Comparison of ENCODE assay signal across 8 mouse cellular contexts in the genomic region with DNA sequence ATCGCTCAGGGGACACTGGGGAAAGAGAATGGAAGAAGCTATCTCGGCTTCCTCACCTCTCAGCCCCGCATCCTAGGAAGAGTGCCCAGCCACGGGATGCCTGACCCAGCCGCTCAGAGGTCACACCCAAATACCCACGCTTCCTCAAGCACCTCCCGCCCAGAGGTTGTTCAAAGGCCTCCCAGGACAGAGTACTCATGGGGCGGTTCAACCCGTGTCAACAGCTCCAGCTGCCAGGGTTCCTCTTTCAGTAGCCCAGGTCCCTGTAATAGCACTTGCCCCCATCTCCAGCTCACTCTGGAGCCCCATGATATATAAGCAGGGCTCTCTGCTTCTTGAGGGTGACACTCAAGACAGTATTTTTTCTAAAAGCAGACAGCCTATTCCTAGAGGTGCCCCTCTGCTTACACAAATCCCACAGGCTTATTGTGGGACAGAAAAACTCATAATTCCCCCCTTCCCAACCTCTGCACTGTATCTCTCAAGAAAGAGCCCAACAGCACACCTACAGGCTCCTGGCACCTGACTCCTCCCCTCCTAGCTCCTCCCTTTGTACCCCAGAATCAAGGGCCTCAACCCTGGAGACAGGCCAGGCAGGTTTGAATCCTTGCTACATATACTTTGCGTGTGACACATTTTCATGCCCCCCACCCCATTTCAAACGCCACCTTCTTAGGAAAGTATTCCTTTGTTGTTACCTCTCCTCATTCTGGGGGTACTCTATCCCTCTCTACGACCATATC. TPM values are rescaled to one million over a fixed set of nuclear protein-coding genes. Genes with fewer than 3 reads are reported as not detected.
A peak's percentile ranks its signal among the peaks of the same experiment; 100 is the strongest.
DNase-seq lines count a peak whose midpoint lies in the region; ATAC-seq lines count a peak whose summit lies in the region.

No protein-coding gene starts in this region.

- peak overlapping the region; percentile 71; the same call in 1 of the 2 replicates for H3K4me3 ChIP-seq in forebrain, embryonic 10.5 days
- no peak overlapping the region for H3K4me3 ChIP-seq in forebrain, embryonic 11.5 days (ENCODE audit: low read depth, low read length)
- H3K4me3 ChIP-seq in embryonic facial prominence, embryonic 12.5 days, result no peak overlapping the region

- H3K4me1 ChIP-seq in forebrain, embryonic 10.5 days, result peaks cover 44% of the 10 kb centered on the region
- H3K4me1 ChIP-seq in forebrain, embryonic 11.5 days (replicated peaks; ENCODE audit: control insufficient read depth, insufficient read depth, low read length), result peaks cover 17% of the 10 kb centered on the region
- peaks cover 26% of the 10 kb centered on the region for H3K4me1 ChIP-seq in embryonic facial prominence, embryonic 12.5 days

- no peak overlapping the region for H3K4me2 ChIP-seq in forebrain, embryonic 11.5 days (ENCODE audit: low read depth, low read length, severe bottlenecking)
- peak overlapping the region; percentile 87 for H3K4me2 ChIP-seq in embryonic facial prominence, embryonic 12.5 days (replicated peaks)

- no peak overlapping the region for H3K27ac ChIP-seq in forebrain, embryonic 10.5 days
- no peak overlapping the region for H3K27ac ChIP-seq in forebrain, embryonic 11.5 days (ENCODE audit: low read depth, low read length)
- H3K27ac ChIP-seq in embryonic facial prominence, embryonic 12.5 days, result no peak overlapping the region

- 69% methylated on average over 12 of the region's 12 CpGs for WGBS in forebrain, embryonic 10.5 days
- WGBS in forebrain, embryonic 11.5 days, result 69% methylated on average over 12 of the region's 12 CpGs
- 56% methylated on average over 12 of the region's 12 CpGs for WGBS in embryonic facial prominence, embryonic 12.5 days

- H3K9me3 ChIP-seq in forebrain, embryonic 10.5 days, result no peaks in the 10 kb centered on the region
- H3K9me3 ChIP-seq in forebrain, embryonic 11.5 days (ENCODE audit: control insufficient read depth, low read length), result no peaks in the 10 kb centered on the region
- H3K9me3 ChIP-seq in embryonic facial prominence, embryonic 12.5 days, result no peaks in the 10 kb centered on the region

- DNase-seq in forebrain, embryonic 10.5 days (ENCODE audit: extremely low spot score, low spot score), result no peak
- no peak for DNase-seq in forebrain, embryonic 11.5 days (ENCODE audit: low spot score)
- DNase-seq in kidney, postnatal 25 days, result peak; percentile 32 to 75
- no peak for DNase-seq in embryo, embryonic 9.5 days (ENCODE audit: extremely low spot score)
- no peak for DNase-seq in layer of hippocampus, adult 18-20 months (ENCODE audit: low spot score in 2 of 2)
- DNase-seq in thymus, postnatal 25 days, result no peak

- H3K9ac ChIP-seq in forebrain, embryonic 11.5 days (ENCODE audit: low read length), result no peak overlapping the region
- H3K9ac ChIP-seq in embryonic facial prominence, embryonic 12.5 days, result no peak overlapping the region

- no peak for ATAC-seq in forebrain, embryonic 11.5 days (replicated peaks; ENCODE audit: low FRiP score)
- no peak for ATAC-seq in embryonic facial prominence, embryonic 12.5 days (ENCODE audit: insufficient number of reproducible peaks, insufficient read depth, low FRiP score, low TSS enrichment)
- ATAC-seq in megakaryocyte progenitor cell, adult 5-6 weeks (replicated peaks; ENCODE audit: poor library complexity), result 0 out of 2 replicates have a peak, but pooled peaks have one; percentile 5

- H3K27me3 ChIP-seq in forebrain, embryonic 10.5 days (ENCODE audit: poor library complexity, severe bottlenecking), result no peaks in the 10 kb centered on the region
- H3K27me3 ChIP-seq in forebrain, embryonic 11.5 days (ENCODE audit: control insufficient read depth, insufficient read depth, low read length), result no peaks in the 10 kb centered on the region
- no peaks in the 10 kb centered on the region for H3K27me3 ChIP-seq in embryonic facial prominence, embryonic 12.5 days

- H3K36me3 ChIP-seq in forebrain, embryonic 10.5 days (replicated peaks), result peaks cover 14% of the 10 kb centered on the region
- no peaks in the 10 kb centered on the region for H3K36me3 ChIP-seq in forebrain, embryonic 11.5 days (ENCODE audit: control insufficient read depth, insufficient read depth, low read length)
- H3K36me3 ChIP-seq in embryonic facial prominence, embryonic 12.5 days, result no peaks in the 10 kb centered on the region

RNA-seq across cellular contexts. Expression of gene Dedd2, which starts 2.6 kb away (rescaled TPM):
- 8.8 and 10.7 TPM in 2 replicates for polyA plus RNA-seq in forebrain, embryonic 10.5 days (2016; fragmentation: Nextera tagmentation; extraction: Ambion mirVana)
- 11.2 TPM in 2 replicates for polyA plus RNA-seq in forebrain, embryonic 11.5 days (2014; fragmentation: Nextera tagmentation; extraction: Ambion mirVana)
- 13.7 and 14.9 TPM in 2 replicates for polyA plus RNA-seq in embryonic facial prominence, embryonic 12.5 days (2016; fragmentation: Nextera tagmentation; extraction: Ambion mirVana)
- 10.7 and 11.0 TPM in 2 replicates for total RNA-seq in megakaryocyte progenitor cell, adult 5-6 weeks (2015)
- 14.5 and 17.2 TPM in 2 replicates for total RNA-seq in megakaryocyte progenitor cell, adult 5-6 weeks (2017)
- 10 to 100 TPM; 26.8 to 29.9 TPM for total RNA-seq in layer of hippocampus, adult 18-20 months (2021)

RNA-seq across cellular contexts. Expression of gene Zfp526, which starts 3.4 kb away (rescaled TPM):
- polyA plus RNA-seq in forebrain, embryonic 10.5 days (2016; fragmentation: Nextera tagmentation; extraction: Ambion mirVana), result 2.6 and 2.9 TPM in 2 replicates
- polyA plus RNA-seq in forebrain, embryonic 11.5 days (2014; fragmentation: Nextera tagmentation; extraction: Ambion mirVana), result 3.5 and 3.8 TPM in 2 replicates
- 2.9 and 3.0 TPM in 2 replicates for polyA plus RNA-seq in embryonic facial prominence, embryonic 12.5 days (2016; fragmentation: Nextera tagmentation; extraction: Ambion mirVana)
- total RNA-seq in megakaryocyte progenitor cell, adult 5-6 weeks (2015), result 7.2 and 7.6 TPM in 2 replicates
- total RNA-seq in megakaryocyte progenitor cell, adult 5-6 weeks (2017), result 7.5 and 7.6 TPM in 2 replicates
- total RNA-seq in layer of hippocampus, adult 18-20 months (2021), result 10 to 100 TPM; 12.6 to 12.7 TPM

RNA-seq across cellular contexts. Expression of gene Gsk3a, which starts 19.8 kb away (rescaled TPM):
- polyA plus RNA-seq in forebrain, embryonic 10.5 days (2016; fragmentation: Nextera tagmentation; extraction: Ambion mirVana), result 10.7 and 10.8 TPM in 2 replicates
- polyA plus RNA-seq in forebrain, embryonic 11.5 days (2014; fragmentation: Nextera tagmentation; extraction: Ambion mirVana), result 14.0 and 16.6 TPM in 2 replicates
- polyA plus RNA-seq in embryonic facial prominence, embryonic 12.5 days (2016; fragmentation: Nextera tagmentation; extraction: Ambion mirVana), result 15.9 and 17.4 TPM in 2 replicates
- 84.9 and 93.2 TPM in 2 replicates for total RNA-seq in megakaryocyte progenitor cell, adult 5-6 weeks (2015)
- 57.8 and 60.3 TPM in 2 replicates for total RNA-seq in megakaryocyte progenitor cell, adult 5-6 weeks (2017)
- total RNA-seq in layer of hippocampus, adult 18-20 months (2021), result 100 to 1,000 TPM; 208 to 221 TPM

RNA-seq across cellular contexts. Expression of gene Erf, which starts 32.7 kb away (rescaled TPM):
- polyA plus RNA-seq in forebrain, embryonic 10.5 days (2016; fragmentation: Nextera tagmentation; extraction: Ambion mirVana), result 8.4 and 10.1 TPM in 2 replicates
- 14.6 and 17.5 TPM in 2 replicates for polyA plus RNA-seq in forebrain, embryonic 11.5 days (2014; fragmentation: Nextera tagmentation; extraction: Ambion mirVana)
- polyA plus RNA-seq in embryonic facial prominence, embryonic 12.5 days (2016; fragmentation: Nextera tagmentation; extraction: Ambion mirVana), result 20.0 and 20.8 TPM in 2 replicates
- total RNA-seq in megakaryocyte progenitor cell, adult 5-6 weeks (2015), result 5.2 and 5.6 TPM in 2 replicates
- 6.6 and 6.9 TPM in 2 replicates for total RNA-seq in megakaryocyte progenitor cell, adult 5-6 weeks (2017)
- total RNA-seq in layer of hippocampus, adult 18-20 months (2021), result 10 to 100 TPM; 43.1 to 46.3 TPM

RNA-seq across cellular contexts. Expression of gene Pou2f2, which starts 38.3 kb away (rescaled TPM):
- polyA plus RNA-seq in forebrain, embryonic 10.5 days (2016; fragmentation: Nextera tagmentation; extraction: Ambion mirVana), result 5.5 and 7.0 TPM in 2 replicates
- 16.8 and 19.9 TPM in 2 replicates for polyA plus RNA-seq in forebrain, embryonic 11.5 days (2014; fragmentation: Nextera tagmentation; extraction: Ambion mirVana)
- 2.3 and 3.2 TPM in 2 replicates for polyA plus RNA-seq in embryonic facial prominence, embryonic 12.5 days (2016; fragmentation: Nextera tagmentation; extraction: Ambion mirVana)
- 13.8 and 18.1 TPM in 2 replicates for total RNA-seq in megakaryocyte progenitor cell, adult 5-6 weeks (2015)
- total RNA-seq in megakaryocyte progenitor cell, adult 5-6 weeks (2017), result 2.1 and 4.1 TPM in 2 replicates
- 1 to 10 TPM; 6.9 to 8.1 TPM for total RNA-seq in layer of hippocampus, adult 18-20 months (2021)

Comparison
In these comparisons a context has a peak if more than half of its experiments do, and no peak if none do; other contexts are left out.
1. DNase-seq: peak in kidney, postnatal 25 days (2 of 2); none in forebrain, embryonic 10.5 days (single experiment), forebrain, embryonic 11.5 days (single experiment), embryo, embryonic 9.5 days (single experiment), layer of hippocampus, adult 18-20 months (0 of 2) and thymus, postnatal 25 days (single experiment).